Mouse (Mus musculus): Measurements from ENCODE around the gene Adamts18. TPM values are rescaled to one million over a fixed set of nuclear protein-coding genes. Genes with fewer than 3 reads are reported as not detected.

The Adamts18 gene
- not detected for polyA plus RNA-seq (2017; shearing (Covaris generic))

GRCm38 (mm10) chr8:113848653-113849135 lies at the start of gene Adamts18:
Gene Adamts18 (minus strand): TSS chr8:113848738.

Other genes with a start within 250 kb of the Adamts18 start
- gene Mon1b, start 213.2 kb downstream of the Adamts18 start, polyA plus RNA-seq (2017; shearing (Covaris generic)): 47.6 TPM
- not detected for gene Syce1l, start 205.5 kb downstream of the Adamts18 start, polyA plus RNA-seq (2017; shearing (Covaris generic))

Data from inflammation-experienced regulatory T-cells, adult 16 weeks (primary cell).